Mouse (Mus musculus): ENCODE measurements around the gene Tmem89. TPM values are rescaled to one million over a fixed set of nuclear protein-coding genes. Genes with fewer than 3 reads are reported as not detected.

Tmem89 gene
- total RNA-seq, 2 experiments from 2014 or later, result not detected

Other genes with a start within 250 kb of the Tmem89 start
- gene Prkar2a, start 225.3 kb upstream of the Tmem89 start, total RNA-seq (2021), result 10 to 100 TPM; 86.0 to 88.1 TPM
- 10 to 100 TPM; 21.3 to 23.6 TPM for gene Ip6k2, start 130.8 kb upstream of the Tmem89 start, total RNA-seq (2021)
- 1 to 10 TPM; 7.2 to 9.4 TPM for gene Nckipsd, start 106.3 kb upstream of the Tmem89 start, total RNA-seq (2021)
- gene Celsr3, start 88.3 kb upstream of the Tmem89 start, total RNA-seq (2021), result under 1 TPM in 1 of 2 experiments, not detected in 1; 0.14 TPM
- gene Slc26a6, start 61.3 kb upstream of the Tmem89 start, total RNA-seq (2021), result 10 to 100 TPM; 26.8 to 29.2 TPM
- 1,000 to 10,000 TPM; 2,339 to 2,528 TPM for gene Uqcrc1, start 22.0 kb downstream of the Tmem89 start, total RNA-seq (2021)
- gene Col7a1, start 39.0 kb downstream of the Tmem89 start, total RNA-seq (2021), result under 1 TPM; 0.31 to 0.81 TPM
- not detected for gene Ucn2, start 71.4 kb downstream of the Tmem89 start, total RNA-seq (2021)
- gene Pfkfb4, start 77.2 kb downstream of the Tmem89 start, total RNA-seq (2021), result 1 to 10 TPM; 2.3 to 2.4 TPM
- 10 to 100 TPM; 36.1 to 51.4 TPM for gene Shisa5, start 123.9 kb downstream of the Tmem89 start, total RNA-seq (2021)
- gene Trex1, start 145.1 kb downstream of the Tmem89 start, total RNA-seq (2021), result 10 to 100 TPM; 14.0 to 14.7 TPM
- 1 to 10 TPM; 8.0 to 8.2 TPM for gene Atrip, start 159.5 kb downstream of the Tmem89 start, total RNA-seq (2021)
- gene Ccdc51, start 167.9 kb downstream of the Tmem89 start, total RNA-seq (2021), result 10 to 100 TPM; 11.7 to 12.2 TPM
- 100 to 1,000 TPM; 241 to 249 TPM for gene Tma7, start 168.0 kb downstream of the Tmem89 start, total RNA-seq (2021)
- 10 to 100 TPM; 16.4 to 19.1 TPM for gene Plxnb1, start 180.8 kb downstream of the Tmem89 start, total RNA-seq (2021)
- not detected for gene Fbxw21, start 247.4 kb downstream of the Tmem89 start, total RNA-seq (2021)